Mouse (Mus musculus): ENCODE measurements at regions not wholly inside any gene's neighbourhood (a gene's known extent, or its start where the extent isn't known, plus 50 kb on each side); places are given as distances from the start of the nearest gene placed in this dataset.

DNA sequence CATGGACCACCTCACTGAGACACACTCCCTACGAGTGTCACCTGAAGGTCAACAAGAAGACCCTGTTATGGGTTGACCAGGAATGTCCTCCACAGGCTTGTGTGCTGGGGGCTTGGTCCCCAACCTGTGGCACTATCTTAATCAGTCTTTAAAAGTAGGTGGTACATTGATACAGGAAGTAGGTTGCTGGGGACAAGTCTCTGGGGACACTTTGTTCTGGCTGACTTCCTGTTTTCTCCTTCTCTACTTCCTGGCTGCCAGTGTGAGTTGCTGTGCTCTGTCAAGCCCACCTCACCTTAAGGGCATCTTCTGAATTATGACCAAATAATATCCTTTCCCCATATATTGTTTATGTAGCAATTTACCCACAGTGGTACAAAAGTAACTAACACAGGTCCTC, 96.1 kb downstream of the Cct6b start:
- no peak for DNase-seq (ENCODE audit: extremely low spot score)

DNA sequence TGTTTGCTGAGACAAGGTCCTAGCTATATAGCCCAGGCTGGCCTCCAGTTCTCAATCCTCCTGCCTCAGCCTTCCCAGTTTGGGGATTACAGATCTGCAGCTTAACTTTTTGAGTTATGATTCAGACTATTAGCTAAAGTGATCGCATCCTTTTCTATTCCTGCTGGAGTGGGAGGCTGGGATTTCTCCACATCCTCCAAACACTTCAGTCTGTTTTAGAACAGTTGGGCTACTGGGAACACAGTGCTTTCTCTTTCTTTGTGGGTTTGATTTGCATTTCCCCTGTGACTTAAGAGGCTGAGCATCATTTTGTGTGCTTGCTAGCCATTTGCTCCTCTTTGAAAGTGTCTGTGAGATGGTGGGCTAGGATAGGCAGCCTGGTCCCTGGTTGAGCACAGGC, 100.0 kb downstream of the Cct6b start:
- DNase-seq (ENCODE audit: extremely low spot score): no peak

DNA sequence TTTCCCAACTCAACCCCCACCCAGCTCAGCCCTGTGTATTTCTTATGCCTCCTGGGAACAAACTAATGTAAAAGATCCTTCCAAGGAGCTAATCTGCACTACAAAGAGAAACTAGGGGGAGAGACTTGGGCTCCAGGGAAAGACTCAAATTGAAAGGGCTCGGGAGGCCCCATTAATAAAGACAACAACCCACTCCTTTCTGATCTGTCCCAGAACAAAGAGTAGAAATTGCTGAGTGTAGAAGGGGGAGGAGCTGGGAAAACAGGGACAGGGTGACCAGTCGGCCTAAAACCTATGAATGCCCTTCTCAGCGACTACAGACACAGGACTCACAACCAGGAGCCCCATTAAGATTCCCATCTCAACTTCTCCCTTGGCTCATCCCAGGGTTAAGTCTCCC, 102.0 kb downstream of the Cct6b start:
- no peak for DNase-seq (ENCODE audit: extremely low spot score)

DNA sequence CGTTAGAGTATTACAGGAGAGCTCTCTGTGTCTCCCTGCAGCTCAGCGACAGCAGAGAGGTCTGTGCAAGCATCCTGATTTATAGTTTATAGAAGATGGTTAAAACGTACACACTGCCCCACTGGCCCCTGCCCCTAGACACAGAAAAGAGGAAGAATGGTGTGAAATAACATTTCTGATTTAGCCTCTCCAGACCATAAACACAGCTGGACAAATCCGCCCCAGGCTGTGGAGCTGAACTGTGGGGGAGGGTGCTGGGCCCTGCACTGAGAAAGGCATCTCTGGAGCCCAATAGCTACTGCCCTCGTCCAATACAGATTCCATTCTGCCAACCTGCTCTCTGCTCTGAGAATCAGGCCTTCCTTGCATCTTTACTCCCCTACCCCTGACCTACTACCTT, 112.4 kb downstream of the Cct6b start:
- DNase-seq (ENCODE audit: extremely low spot score): peak; percentile 10

DNA sequence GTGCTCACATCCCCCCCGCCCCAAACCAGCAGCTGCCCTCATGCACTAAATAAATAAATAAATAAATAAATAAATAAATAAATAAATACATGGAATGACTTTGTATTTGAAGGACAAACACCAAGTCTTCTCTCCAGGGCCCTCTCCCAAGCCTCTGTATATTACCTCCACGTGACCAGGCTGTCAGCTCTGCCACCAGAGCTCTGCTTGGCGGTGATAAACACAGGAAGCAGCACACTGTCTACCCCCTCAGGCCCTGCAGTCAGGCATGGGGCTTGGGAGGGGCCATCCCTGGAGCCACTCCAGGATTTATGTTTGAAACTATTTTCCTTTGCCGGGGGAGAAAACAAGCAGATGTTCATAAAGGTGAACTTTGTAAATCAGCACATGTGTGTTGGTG, 125.6 kb downstream of the Cct6b start:
- DNase-seq (ENCODE audit: extremely low spot score): no peak

DNA sequence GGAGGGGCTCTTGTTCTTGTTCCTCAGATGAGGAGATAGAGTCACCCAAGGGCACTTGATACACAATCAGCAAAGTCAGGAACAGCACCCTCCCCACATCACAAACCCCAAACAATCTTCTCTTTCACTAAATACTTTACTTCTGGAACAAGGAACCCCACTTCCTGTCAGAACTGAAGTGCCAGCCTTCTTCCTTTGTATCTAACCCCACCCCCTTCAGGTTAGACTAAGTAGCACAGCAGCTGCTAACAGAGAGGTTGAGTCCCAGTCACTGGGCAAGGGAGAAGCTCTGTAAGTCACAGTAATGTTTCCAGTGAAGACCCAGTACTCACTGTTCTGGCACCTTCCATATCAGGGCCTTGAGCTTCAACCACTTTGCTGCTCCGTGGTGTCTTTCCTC, 131.9 kb downstream of the Cct6b start:
- no peak for DNase-seq (ENCODE audit: extremely low spot score)

DNA sequence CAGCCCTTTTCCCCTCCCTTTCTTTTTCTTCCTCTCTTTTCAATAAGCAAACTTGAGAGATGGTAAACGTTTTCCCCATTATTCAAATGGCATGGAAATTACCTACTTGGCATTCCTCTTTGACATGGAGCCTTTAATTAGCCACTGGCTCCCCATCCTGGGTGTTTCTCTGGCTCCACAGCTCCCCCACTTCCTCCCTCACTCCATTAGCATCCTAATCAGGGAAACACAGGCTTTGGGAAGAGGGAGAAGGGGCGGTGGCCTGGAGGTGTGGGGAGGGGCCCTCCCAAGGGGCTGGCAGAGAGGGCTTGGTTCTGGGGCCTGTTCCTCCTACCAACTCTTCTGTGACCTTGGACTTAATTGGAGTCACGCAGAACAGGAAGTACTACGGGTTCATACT, 132.7 kb downstream of the Cct6b start:
- DNase-seq (ENCODE audit: extremely low spot score): no peak

DNA sequence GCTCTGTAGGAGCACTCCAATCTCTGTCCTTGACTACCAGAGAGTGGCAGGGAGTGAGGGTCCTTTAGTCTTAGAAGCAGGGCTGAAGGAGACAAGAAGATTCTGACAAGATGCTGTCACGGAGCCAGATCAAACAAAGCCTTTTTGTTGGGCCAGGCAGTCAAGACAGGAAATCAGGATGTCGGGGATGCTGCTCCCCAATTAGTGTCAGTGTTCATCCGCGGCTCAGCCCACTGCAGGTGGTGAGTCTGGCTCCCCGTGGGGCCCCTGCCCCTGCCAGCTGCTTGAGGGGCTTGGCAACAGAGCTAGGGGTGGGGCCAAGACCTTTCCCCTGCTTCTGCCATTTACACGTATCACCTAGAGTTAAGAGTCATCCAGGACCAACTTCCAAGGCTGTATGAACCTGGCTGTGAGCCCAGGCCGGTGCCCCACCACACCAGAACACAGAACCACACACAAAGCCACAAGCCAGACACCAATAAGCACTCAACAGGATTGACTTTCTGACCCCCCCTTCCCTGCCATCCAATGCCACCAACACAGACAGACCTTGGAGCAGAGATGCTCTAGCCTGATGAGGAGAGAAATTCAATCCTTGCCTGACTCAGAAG, 137.5 kb downstream of the Cct6b start:
- DNase-seq (ENCODE audit: extremely low spot score): no peak

DNA sequence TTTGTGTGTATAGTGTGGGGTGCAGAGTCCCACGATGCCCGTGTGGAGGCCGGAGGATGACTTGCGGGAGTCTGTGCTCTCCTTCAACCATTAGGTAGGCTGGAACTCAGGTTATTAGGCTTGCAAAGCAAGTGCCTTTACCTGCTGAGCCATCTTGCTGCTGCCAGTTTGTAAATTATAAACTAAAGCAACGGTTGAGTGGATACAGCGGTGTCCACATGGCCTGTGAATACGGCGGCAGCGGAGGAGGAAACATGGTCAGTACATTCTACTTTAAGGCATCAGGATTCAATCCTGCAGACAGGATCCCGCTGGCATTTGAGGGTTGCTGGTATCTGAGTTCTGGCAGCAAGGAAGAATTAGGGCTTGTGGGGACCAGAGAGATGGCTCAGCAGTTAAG, 143.1 kb downstream of the Cct6b start:
- DNase-seq (ENCODE audit: extremely low spot score): no peak

DNA sequence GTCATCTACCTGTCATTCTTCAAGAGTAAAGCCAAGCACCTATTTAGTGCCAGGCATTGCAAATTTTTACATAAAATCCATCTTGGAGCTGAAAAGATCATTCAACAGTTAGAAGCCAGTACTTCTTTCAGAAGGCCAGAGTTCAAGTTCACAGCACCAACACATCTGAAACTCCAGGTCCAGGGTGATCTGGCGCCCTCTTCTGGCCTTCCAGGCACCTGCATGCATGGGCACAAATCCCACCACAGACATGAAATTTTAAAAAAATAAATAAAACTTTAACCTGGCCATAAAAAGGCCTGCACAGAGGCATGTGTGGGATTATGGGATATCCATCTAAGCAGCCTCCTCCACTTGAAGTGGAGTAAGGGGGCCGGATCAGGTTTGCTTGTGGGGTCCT, 144.7 kb downstream of the Cct6b start:
- no peak for DNase-seq (ENCODE audit: extremely low spot score)

DNA sequence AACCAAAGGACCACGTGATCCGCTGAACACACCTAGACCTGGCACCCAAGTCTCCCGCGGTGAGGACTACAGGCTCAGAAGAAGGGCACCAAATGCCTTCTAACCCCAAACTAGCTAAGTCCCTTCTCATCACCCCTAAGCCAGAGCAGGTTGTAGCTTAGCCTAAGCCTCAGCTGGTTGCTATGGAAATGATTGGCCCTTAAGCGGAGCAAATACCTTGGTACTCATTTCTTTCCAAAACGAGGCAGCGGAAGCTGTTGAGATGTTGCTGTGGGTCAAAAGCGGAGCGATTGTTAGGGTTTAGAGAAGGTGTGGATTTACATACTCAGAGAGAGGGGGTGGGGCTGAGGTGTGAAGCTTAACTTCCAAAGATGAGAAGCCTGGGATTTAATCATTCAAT, 145.7 kb downstream of the Cct6b start:
- DNase-seq (ENCODE audit: extremely low spot score): no peak

DNA sequence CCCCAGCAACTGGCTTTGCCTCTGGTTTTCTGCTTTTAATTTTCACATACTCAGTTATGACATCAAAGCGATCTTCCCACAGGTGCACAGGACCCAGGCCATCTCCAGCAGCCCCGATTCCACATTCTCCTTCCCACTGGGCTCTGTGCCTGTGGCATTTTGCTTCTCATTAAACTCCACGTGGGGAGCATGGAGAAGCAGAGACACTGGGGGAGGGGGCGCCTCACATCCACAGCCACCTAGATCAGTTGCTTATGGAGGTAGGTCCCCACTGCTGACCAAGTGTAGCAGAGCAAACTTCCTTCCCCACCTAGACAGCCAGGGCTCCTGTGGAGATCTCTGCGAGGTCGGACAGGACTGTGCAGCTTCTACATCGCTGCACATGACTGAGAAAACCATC, 147.3 kb downstream of the Cct6b start:
- no peak for DNase-seq (ENCODE audit: extremely low spot score)

DNA sequence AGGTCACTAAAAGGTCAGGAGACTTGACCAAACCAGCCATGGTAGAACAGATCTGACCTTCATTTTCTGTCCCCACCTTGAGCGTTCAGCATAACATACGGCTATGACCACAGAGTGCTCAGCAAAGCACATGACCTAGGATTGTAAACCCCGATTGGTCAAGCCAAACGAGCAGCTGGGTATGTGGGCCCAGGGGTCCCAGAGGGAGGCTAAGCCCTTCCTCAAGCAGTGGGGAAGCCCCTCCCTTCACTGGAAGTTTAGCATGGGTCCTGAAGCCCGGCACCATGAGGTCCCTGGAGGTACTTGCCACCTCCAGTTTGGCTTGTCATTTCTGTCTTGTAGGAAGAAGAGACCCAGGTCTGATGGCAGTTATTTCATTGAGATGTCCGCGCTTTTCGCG, 149.8 kb downstream of the Cct6b start:
- no peak for DNase-seq (ENCODE audit: extremely low spot score)

DNA sequence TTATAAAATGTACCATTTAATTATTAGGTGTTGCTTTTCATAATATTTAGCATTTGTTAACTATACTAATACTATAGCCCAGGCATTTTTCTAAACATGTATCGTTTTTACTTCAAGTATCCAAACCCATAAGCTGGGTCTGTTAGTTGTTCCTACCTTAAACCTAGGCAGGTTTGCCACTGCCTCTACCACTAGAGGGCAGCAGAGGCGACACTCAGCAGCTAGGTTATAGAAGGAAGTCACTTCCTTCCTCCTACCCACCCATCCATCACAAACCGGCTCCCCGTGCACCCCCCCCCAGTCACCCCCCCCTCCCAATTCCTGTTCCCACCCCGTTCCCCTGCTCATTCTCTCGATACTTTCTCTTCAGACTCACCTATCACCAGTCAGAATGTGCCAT, 150.6 kb downstream of the Cct6b start:
- DNase-seq (ENCODE audit: extremely low spot score): peak; percentile 32

DNA sequence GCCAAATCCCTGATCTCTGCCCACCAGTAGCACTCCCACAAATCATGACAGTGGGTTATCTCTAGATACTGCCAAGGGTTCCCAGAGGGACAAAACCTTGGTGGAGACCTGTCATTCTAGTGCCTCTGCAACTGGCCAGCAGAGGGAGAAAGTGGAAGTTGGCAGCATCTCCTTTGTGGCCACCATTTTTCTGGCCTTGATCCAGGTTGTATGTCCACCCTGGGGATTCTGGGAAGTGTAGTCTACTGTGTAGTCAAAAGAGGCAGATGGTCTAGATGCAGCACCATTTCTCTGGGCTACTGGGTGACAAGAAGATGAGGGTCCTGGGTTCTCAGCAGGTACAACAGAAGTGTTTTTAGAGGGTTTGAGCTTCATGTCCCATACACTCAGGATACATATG, 152.1 kb downstream of the Cct6b start:
- no peak for DNase-seq (ENCODE audit: extremely low spot score)

DNA sequence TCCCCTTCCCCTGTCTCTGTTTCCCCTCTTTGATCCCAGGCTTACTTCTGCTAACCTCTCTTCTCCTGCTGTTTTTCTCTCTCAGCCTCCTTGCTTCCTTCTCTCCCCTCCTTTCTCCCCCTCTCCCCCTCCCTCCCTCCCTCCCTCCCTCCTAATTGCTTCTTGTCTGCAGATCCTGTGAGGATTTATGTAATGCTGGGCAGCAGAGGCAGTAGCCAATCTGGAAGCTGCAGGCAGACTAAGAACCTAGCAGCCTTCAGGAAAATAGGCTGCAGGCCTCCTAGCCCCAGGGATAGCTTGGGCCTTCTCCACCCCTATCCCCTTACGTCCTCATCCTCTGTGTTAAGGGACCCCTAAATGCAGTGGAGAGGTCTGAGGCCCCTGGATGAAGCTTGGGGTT, 155.2 kb downstream of the Cct6b start:
- no peak for DNase-seq (ENCODE audit: extremely low spot score)

DNA sequence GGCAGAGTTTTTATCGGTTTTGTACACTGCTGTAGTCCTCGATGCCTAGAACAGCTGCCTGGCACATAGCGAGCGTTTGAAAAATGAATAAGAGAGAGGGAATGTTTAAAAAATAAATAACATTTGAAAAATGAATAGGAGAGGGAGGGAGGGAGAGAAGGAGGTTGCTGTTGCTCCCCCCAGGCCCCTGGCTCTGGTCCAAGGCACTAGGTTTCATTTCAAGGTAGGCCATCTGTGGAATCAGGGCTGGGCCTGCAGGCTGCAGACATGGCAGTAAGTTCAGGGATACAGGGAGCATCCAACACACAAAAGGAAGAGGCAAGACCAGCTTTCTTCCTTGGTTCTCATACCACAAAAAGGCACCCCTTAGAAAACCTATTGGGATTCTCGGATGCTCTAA, 156.5 kb downstream of the Cct6b start:
- DNase-seq (ENCODE audit: extremely low spot score): no peak

DNA sequence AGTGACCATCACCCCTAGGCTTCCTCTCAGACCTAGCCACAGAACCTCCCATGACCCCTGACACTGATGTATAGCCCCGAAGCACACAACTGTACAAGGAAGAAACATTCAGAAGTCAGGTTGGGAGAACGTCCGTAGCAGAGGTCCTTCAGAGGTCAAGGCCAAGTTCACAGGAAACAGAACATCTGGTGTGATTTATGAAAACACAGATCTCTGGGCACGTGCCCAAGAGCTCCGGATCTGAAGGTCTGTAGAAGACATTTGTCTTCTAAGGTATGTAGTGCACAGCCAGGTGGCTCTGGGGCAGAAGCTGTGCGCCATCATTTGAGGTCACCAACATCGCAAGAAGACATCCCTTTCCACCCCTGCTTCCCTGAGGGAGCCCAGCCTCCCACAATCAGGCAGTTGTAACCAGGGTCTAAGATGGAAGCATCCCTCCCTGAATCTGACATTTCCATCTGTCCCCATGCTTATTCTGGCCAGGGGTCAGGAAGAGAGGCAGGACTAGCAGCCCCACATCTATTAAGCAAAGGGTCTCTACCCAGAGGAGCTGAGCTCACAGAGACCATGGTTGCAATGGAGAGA, 159.8 kb downstream of the Cct6b start:
- no peak for DNase-seq (ENCODE audit: extremely low spot score)

DNA sequence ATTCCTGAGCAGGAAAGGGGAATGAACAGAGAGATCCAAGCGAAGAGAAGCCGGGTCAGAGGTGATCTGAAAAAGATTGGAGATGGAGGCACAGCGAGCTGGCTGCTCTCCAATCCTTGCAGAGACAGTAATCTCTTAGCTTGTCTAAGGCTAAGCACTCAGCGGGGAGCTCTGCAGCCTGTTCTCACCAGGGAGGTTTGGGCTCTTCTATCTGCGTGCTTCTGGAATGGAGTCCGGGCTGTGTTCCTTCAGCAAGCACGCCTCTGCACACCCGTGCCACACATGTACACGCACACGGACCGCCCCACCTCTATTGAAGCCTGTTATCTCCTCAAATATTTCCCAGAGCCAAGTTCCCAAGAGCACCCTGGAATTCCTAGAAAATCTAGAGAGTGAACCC, 161.3 kb downstream of the Cct6b start:
- DNase-seq (ENCODE audit: extremely low spot score): no peak

DNA sequence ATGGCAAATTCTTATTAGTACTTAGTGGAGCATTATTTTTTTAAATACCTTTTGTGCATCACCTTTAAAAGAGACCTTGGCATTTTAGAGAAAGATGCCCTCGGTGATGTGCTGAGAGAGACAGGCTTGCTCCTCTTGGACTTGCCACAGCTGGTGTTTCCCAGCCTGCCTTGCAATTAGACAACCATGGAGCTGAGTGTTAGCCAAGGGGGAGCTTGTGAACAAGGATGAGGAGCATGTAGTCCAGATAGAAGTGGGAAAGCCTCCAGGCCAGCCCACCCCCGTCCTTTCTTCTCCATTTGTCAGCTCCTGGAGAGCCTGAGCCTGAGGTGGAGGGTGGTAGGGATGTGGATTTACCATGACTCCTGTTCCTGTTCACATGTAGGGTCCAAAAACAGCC, 161.9 kb downstream of the Cct6b start:
- DNase-seq (ENCODE audit: extremely low spot score): no peak

DNA sequence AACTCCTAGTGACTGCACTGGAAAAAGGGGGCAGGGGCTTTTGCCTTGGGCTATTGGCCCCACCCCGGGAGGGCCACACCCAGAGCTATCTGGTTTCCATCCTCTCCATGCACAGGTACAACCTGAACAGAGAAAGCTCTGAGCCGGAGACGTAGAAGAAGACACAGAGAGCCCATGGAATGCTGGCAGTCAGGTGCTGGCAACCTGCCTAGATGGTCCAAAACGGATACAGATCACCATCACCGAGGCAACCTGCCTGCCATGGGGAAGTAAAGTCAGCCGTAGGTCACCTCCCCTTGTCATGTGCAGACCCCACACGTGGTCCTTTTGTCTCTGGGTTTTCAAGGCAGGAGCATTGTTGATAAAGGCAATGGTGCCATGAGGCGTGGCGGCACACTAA, 164.0 kb downstream of the Cct6b start:
- no peak for DNase-seq (ENCODE audit: extremely low spot score)

DNA sequence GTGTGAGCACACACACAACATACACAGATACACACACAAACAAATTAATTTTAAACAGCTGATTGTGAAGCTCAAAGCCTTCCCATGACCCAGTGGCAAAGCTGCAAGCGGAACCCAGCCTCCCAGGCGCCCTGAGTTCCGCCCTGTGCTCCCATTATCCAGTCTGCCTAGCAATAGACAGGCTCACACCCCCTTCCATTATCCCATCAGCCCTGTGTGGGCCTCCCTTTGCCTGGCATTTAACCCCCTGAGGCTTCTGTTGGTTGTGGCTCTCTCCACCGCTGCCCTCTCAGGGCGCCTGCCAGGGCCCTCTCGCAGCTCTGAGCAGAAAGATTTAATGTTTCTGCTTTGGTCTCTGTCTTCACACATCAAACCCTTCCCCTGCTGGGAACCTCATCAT, 166.4 kb downstream of the Cct6b start:
- no peak for DNase-seq (ENCODE audit: extremely low spot score)

DNA sequence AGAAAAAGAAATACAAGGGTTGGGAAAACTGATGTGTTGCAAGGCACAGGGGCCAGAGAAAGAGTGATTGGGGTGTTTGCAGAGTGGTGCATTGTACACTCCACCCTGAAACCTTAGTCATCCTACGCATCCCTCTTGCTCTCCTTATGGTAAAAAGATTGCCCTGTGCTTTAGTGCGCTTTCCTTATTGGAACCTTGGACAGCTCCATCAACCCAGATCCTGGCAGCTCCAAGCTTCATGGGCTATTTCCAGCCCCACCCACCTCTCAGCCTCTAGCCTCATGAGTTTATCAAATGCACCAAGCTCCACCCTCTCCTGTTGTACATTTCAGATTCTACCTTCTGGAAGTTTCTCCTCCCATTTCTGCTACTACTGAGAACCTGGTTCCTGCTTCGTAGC, 167.3 kb downstream of the Cct6b start:
- DNase-seq (ENCODE audit: extremely low spot score): no peak

DNA sequence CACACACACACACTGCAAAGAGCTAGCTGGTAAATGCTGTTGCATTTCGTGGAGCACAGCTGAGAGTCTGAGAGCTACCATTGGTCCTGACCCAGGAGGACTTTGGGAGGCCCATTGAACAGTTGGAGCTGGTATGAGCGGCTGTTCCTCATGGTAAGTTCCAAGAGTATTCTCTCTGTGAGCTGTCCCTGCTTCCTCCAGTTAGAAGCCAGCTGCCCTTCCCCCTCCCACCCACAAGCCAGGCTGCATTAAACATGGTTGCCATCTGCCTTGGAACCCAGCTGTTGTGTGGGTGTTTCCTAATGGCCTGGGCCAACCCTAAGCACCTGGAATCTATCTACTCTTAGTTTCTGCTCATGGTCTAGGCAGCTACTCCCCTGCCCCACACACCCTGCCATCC, 174.4 kb downstream of the Cct6b start:
- no peak for DNase-seq (ENCODE audit: extremely low spot score)
